Mouse (Mus musculus) frontal cortex, adult (tissue): ENCODE data around the gene Ccr10.
"Not testable (repeated sequence)": the region's sequence is repeated elsewhere in the genome, so short reads cannot be mapped to it uniquely, and the experiment has no call there.

ENCODE experiments used
- ATAC-seq: cut with Nextera tagmentation; 2 replicates; pipeline ENCODE4 v1.9.2; 2017; ENCODE audit warnings: mild to moderate bottlenecking, moderate library complexity, mixed read lengths; ENCODE audit not compliant: low TSS enrichment

Gene Ccr10

DNA sequence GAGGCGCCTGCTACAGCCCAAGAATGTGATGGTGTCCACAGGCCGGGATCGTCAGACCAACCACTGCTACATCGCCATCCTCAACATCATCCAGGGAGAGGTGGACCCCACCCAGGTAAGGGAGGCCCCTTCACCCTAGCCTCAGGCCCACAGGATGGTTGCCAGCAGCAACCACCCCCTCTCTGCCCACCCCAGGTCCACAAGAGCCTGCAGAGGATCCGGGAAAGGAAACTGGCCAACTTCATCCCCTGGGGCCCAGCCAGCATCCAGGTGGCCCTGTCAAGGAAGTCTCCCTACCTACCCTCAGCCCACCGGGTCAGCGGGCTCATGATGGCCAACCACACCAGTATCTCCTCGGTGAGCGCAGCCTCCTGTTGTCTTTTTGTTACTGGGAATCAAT, 50.2 kb downstream of the Ccr10 start:
- ATAC-seq: not testable (repeated sequence)

DNA sequence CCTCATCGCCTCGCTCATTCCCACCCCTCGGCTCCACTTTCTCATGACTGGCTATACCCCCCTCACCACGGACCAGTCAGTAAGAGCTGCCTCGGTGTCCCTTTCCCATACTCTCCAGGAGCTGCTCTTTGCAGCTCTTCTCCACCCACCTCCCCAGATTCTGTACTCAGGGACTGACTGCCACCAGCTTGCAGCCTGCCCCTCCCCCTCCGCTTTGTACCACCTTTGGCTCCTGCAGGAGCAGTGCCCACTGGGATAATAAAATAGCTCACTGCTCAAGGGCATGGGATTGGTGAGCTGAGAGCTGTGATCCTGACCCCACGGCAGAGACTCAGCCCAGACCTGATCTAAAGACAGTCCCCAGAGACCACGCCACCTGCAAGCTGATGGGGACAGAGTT, 50.7 kb downstream of the Ccr10 start:
- ATAC-seq: not testable (repeated sequence)
